Mouse (Mus musculus) skeletal muscle tissue, adult 2 months (tissue): ENCODE measurements around the gene Nrm.
A peak's percentile ranks its signal among the peaks of the same experiment; 100 is the strongest.

Experiments used
- DNase-seq: peaks from one replicate; pipeline ENCODE4 v3.0.0-alpha.2; 2012; ENCODE audit warnings: low read depth, low spot score

The Nrm gene

DNA sequence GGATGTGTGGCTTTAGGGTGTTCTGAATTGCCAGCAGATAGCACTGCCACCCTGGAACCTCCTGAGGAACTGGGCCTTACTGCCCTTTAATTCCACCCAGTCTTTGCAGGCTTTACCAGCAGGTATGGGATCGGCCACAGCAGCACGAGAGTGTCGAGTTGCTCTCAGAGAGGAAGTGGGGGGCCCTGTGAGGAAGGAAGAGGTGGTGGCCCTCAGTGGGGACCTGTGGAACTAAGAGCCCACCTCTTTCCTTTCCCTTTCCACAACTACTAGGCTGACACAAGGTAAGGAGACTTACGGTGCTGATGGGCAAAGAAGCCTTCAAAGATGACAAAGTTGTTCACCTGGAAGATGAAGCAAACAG, 42.9 kb downstream of the Nrm start:
- no peak for DNase-seq

DNA sequence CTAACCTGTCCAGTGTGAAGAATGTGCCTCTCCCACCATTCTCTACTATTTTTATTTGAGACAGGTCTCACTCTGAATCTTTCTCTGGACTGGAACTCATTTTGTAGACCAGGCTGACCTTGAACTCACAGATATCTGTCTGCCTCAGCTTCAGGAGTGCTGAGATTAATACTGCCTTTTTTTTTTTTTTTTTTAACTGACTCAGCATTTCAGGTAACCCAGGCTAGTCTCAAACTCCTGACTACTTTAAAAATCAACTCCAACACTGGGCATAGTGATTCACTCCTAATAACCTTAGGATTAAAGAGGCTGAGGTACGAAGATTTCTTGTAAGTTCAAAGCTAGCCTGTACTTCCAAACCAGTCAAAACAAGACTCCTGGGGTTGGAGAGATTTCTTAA, 44.5 kb downstream of the Nrm start:
- DNase-seq: no peak

DNA sequence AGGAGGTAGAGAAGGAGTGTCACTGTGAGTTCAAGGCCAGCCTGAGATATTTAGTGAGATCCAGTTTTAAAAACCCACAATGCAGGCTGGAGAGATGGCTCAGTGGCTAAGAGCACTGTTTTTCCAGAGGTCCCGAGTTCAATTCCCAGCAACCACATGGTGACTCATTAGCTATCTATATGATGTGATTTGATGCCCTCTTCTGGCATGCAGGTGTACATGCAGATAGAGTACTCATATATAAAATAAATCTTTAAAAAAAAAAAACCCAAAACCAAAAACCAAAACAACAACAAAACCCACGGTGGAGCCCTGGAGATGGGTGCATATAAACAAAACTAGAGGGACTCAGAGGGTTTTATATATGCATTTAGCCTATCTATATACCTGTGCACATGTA, 46.5 kb downstream of the Nrm start:
- no peak for DNase-seq

DNA sequence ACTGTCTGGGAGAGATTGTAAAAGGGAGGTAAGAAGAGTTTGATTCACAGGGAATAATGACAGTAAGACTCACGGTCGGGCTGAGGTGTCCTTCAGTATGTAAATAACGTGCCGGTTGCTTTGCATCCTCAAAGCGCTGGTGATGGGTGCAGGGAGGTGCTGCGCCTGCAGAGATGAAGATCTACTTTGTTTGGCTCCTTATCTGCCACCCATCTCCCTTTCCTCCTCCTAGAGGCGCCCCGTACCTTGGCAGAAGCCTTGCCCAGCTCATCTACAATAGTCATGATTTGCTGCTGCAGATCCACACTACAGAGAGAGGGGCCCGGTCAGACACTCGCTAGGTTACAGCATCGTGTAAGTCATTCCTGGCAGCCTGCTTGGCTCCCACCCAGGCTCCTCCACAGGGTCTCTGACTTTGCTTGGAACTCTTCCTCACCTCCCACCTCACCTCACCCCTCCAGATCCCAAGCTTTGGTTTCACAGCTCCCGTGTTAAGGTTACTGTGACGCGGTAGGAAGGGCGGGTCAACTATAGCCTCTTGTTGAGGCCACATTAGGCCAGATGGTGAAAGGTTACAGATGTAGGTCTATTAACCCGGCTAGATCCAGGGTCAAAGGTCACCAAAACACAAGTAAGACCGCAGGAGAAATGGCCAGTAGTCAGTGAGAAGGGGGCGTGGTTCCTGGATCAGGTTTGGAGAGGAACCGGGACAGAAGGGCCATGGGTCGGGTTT, 48.2 kb downstream of the Nrm start:
- no peak for DNase-seq

DNA sequence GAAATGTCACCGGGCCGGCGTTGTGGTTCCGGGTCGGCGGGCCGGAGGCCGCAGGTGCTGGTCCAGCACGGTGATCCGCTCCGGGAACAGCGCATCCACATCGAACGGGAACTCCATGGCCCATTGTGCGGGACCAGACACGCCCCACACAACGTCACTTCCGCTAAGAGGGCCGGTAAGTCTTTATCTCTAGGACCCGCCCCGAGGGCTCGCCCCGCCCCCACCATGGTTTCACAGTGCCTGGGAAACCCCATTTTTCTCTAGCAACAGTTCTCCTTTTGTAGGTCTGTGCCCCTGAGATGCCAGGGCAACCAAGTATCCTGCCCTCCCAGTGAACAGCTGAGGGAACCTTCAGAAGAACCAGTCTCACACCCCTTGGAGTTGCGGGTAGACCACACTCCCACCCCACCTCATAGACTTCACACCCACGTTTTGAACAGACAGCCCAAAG, 48.8 kb downstream of the Nrm start, which contains the start of gene Atat1:
TSS of gene Atat1 (minus strand) at position 157 of the 451 bp plus-strand sequence.
- DNase-seq: peak; percentile 78

DNA sequence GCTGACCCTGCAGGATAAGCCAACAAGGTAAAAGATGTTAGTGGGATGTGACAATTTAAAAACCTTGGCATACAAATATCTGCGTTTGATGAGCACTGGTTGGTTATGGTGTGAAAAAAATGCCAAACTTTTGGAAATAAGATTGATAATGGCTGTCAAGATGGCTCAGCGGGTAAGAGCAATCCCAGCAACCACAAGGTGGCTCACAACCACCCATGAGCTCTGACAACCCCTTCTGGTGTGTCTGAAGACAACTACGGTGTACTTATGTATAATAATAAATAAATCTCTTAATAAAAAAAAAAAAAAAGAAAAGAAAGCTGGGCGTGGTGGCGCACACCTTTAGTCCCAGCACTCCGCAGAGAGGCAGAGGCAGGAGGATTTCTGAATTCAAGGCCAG, 53.9 kb downstream of the Nrm start:
- no peak for DNase-seq
